Mouse (Mus musculus): Measurements from ENCODE around the gene Pdgfd. TPM values are rescaled to one million over a fixed set of nuclear protein-coding genes. Genes with fewer than 3 reads are reported as not detected.

Gene Pdgfd
- total and polyA plus RNA-seq, 3 experiments, result not detected

DNA sequence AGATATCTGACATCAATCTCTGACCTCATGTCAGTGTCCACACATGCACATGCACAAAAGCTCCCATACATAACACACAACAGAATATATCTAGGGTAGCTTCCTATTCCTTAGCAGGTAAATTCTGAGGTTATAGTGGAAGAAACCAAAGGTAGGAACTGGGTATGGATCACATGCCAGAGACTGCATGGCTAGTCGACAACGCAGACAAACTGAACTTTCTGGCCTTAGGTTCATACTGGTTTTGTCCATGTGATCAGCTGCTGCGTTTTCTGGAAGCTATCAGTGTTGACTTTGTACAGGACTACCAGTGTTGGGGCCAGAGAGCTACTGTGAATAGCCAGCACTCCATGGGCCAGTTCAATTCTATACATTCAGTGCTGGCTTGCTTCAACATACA lies 170.0 kb downstream of the Pdgfd start:
- Histone ChIP-seq H3K4me2 (ENCODE audit: insufficient read depth, low read depth, poor library complexity, severe bottlenecking) (no peak overlapping the region), H3K9me3 (replicated peaks; ENCODE audit: low read length) (no peaks in the 10 kb centered on the region), H3K27me3 (replicated peaks) (no peaks in the 10 kb centered on the region), H3K9ac (ENCODE audit: insufficient read depth, low read depth) (no peak overlapping the region), H3K4me3 (replicated peaks in 1 of 3; ENCODE audit: low read depth in 2 of 3, low read length in 2 of 3, poor library complexity in 1 of 3) (no peak overlapping the region), H3K36me3 (replicated peaks in 1 of 2; ENCODE audit: control insufficient read depth in 1 of 2, insufficient read depth in 1 of 2, low read length in 1 of 2) (no peaks in the 10 kb centered on the region), H3K79me2 (replicated peaks; ENCODE audit: control insufficient read depth, extremely low read depth, insufficient read depth, poor library complexity, severe bottlenecking) (no peaks in the 10 kb centered on the region), H3K27ac (ENCODE audit: insufficient read depth, low read depth) (no peak overlapping the region), H3K4me1 (ENCODE audit: control insufficient read depth in 1 of 2, insufficient read depth in 2 of 2) (no peaks in the 10 kb centered on the region)
- dilution Hi-C loops (cut with MboI; ENCODE audit: extremely low pct_ligation_motif_present, extremely low pct_unique_long_range_greater_than_20kb, low sequenced_read_pairs) (no loop called here), in situ Hi-C loops (cut with MboI; ENCODE audit: low pct_ligation_motif_present, low pct_unique_long_range_greater_than_20kb, low sequenced_read_pairs) (no loop called here)
- DNase-seq (ENCODE audit: extremely low read depth), result no peak
- TF ChIP-seq SIN3A (IDR thresholded peaks at IDR 0.05; ENCODE audit: low read length) (no peak), KAT2A (IDR thresholded peaks at IDR 0.05; ENCODE audit: insufficient replicate concordance, low read length) (no peak), E2F4 (IDR thresholded peaks at IDR 0.05; ENCODE audit: insufficient replicate concordance, low read depth, low read length) (no peak), PAX5 (IDR thresholded peaks at IDR 0.05; ENCODE audit: low read length) (no peak)

- no peak overlapping the region for H3K9ac ChIP-seq (ENCODE audit: insufficient read depth, low read depth)
- no peak for TF ChIP-seq ZC3H11A (IDR thresholded peaks at IDR 0.05; ENCODE audit: low read depth, low read length)
- TF ChIP-seq MAFK (IDR thresholded peaks at IDR 0.05; ENCODE audit: insufficient replicate concordance, low read length), result no peak
- no peak for TF ChIP-seq BHLHE40 (IDR thresholded peaks at IDR 0.05; ENCODE audit: low read depth, low read length)
- no peak for TF ChIP-seq HCFC1 (IDR thresholded peaks at IDR 0.05; ENCODE audit: low read depth, low read length)
- in situ Hi-C loops (cut with MboI; ENCODE audit: low pct_ligation_motif_present, low pct_unique_long_range_greater_than_20kb, low sequenced_read_pairs), result no loop called here
- no peaks in the 10 kb centered on the region for H3K79me2 ChIP-seq (replicated peaks; ENCODE audit: control insufficient read depth, extremely low read depth, insufficient read depth, poor library complexity, severe bottlenecking)
- H3K27me3 ChIP-seq (replicated peaks), result no peaks in the 10 kb centered on the region
- H3K9me3 ChIP-seq (replicated peaks; ENCODE audit: low read length), result no peaks in the 10 kb centered on the region
- no peak overlapping the region for H3K27ac ChIP-seq (ENCODE audit: insufficient read depth, low read depth)
- H3K4me1 ChIP-seq (ENCODE audit: control insufficient read depth in 1 of 2, insufficient read depth in 2 of 2), result no peaks in the 10 kb centered on the region
- H3K4me2 ChIP-seq (ENCODE audit: insufficient read depth, low read depth, poor library complexity, severe bottlenecking), result no peak overlapping the region
- H3K36me3 ChIP-seq (replicated peaks in 1 of 2; ENCODE audit: control insufficient read depth in 1 of 2, insufficient read depth in 1 of 2, low read length in 1 of 2), result no peaks in the 10 kb centered on the region
- dilution Hi-C loops (cut with MboI; ENCODE audit: extremely low pct_ligation_motif_present, extremely low pct_unique_long_range_greater_than_20kb, low sequenced_read_pairs), result no loop called here
- DNase-seq (ENCODE audit: extremely low read depth), result no peak
- no peak overlapping the region for H3K4me3 ChIP-seq (replicated peaks in 1 of 3; ENCODE audit: low read depth in 2 of 3, low read length in 2 of 3, poor library complexity in 1 of 3)
Observed at GRCm38 (mm10) chr9:6339394-6339793, 171.0 kb downstream of the Pdgfd start.

- dilution Hi-C loops (cut with MboI; ENCODE audit: extremely low pct_ligation_motif_present, extremely low pct_unique_long_range_greater_than_20kb, low sequenced_read_pairs) (no loop called here), in situ Hi-C loops (cut with MboI; ENCODE audit: low pct_ligation_motif_present, low pct_unique_long_range_greater_than_20kb, low sequenced_read_pairs) (no loop called here)
- Histone ChIP-seq H3K9ac (ENCODE audit: insufficient read depth, low read depth) (no peak overlapping the region), H3K36me3 (replicated peaks in 1 of 2; ENCODE audit: control insufficient read depth in 1 of 2, insufficient read depth in 1 of 2, low read length in 1 of 2) (no peaks in the 10 kb centered on the region), H3K27me3 (replicated peaks) (no peaks in the 10 kb centered on the region), H3K79me2 (replicated peaks; ENCODE audit: control insufficient read depth, extremely low read depth, insufficient read depth, poor library complexity, severe bottlenecking) (no peaks in the 10 kb centered on the region), H3K4me3 (replicated peaks in 1 of 3; ENCODE audit: low read depth in 2 of 3, low read length in 2 of 3, poor library complexity in 1 of 3) (no peak overlapping the region), H3K4me2 (ENCODE audit: insufficient read depth, low read depth, poor library complexity, severe bottlenecking) (no peak overlapping the region), H3K4me1 (ENCODE audit: control insufficient read depth in 1 of 2, insufficient read depth in 2 of 2) (no peaks in the 10 kb centered on the region), H3K9me3 (replicated peaks; ENCODE audit: low read length) (no peaks in the 10 kb centered on the region), H3K27ac (ENCODE audit: insufficient read depth, low read depth) (no peak overlapping the region)
- TF ChIP-seq POLR2AphosphoS2 (IDR thresholded peaks at IDR 0.05; ENCODE audit: low read depth, low read length) (no peak), ZMIZ1 (IDR thresholded peaks at IDR 0.05; ENCODE audit: low read depth, low read length) (no peak), ELF1 (IDR thresholded peaks at IDR 0.05; ENCODE audit: low read depth, low read length) (no peak), USF2 (conservative IDR thresholded peaks at IDR 0.05; ENCODE audit: low read depth, low read length) (no peak)
- no peak for DNase-seq (ENCODE audit: extremely low read depth)
Observed at GRCm38 (mm10) chr9:6340750-6341149, 172.4 kb downstream of the Pdgfd start.
